Mouse (Mus musculus): ENCODE measurements at regions not wholly inside any gene's neighbourhood (a gene's known extent, or its start where the extent isn't known, plus 50 kb on each side); places are given as distances from the start of the nearest gene placed in this dataset.

- TF ChIP-seq GATA1 (IDR thresholded peaks at IDR 0.05; ENCODE audit: borderline replicate concordance, low read length) (no peak), FLI1 (IDR thresholded peaks at IDR 0.05; ENCODE audit: low read length) (no peak)
Observed at GRCm38 (mm10) chr14:17211502-17211901, 392.5 kb upstream of the Rarb start.
